Mouse (Mus musculus): Measurements from ENCODE around the gene Abca12.

Gene Abca12

DNA sequence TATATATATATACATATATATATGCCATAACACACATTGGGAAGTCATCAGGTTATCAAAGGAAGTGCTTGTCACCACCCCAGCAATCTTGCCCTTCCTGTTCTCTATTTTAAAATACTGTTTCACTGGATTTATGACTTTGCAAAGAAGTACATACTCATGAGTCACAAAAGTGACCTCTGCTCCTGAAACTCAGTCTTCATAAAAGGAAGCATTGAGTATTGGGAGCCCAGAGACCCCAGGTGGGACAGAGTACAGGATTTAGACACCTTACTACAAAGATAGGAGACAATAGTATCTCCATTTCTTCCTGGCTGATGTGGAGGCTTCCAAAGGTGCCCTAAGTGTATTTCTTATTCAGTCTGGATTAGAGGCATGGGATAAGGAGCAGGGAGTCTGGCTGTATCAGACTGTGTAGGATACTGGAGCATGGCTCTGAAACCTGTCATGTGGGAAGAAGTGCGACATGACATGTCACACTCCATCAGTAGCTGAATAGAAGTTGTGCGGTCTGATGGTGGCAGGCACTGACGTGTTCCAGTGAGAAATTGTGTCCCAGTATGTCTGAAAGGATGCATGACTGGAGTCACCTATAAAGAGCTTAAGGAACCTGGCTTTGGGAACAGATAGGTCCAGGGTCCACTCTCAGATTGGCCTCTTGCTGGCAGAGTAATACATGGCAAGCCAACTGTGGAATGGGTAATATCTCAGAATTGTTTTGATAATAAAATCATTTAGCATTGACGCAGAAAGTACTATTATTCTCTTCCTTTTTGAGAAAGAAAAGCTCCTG lies 76.0 kb downstream of the Abca12 start:
- no peak for DNase-seq (ENCODE audit: low spot score)

DNA sequence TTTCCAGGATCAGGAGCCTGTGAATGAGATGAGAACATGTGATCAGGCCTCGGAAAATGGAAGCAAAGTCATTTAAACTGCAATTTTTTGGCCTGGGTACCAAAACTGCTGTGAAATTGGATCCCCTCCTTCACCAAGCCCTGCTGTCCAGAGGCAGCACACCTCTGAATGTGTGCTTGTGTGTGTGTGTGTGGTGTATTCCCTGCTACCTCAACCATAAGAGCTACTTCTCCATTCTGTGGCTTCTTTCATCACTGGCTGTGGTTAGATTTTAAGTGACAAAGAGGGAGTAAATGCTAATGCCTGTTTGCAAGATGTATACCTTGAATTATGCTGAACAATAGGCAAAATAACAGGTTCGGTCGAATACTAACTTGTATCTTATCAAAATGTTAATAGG lies 84.4 kb downstream of the Abca12 start:
- no peak for DNase-seq (ENCODE audit: low spot score)

DNA sequence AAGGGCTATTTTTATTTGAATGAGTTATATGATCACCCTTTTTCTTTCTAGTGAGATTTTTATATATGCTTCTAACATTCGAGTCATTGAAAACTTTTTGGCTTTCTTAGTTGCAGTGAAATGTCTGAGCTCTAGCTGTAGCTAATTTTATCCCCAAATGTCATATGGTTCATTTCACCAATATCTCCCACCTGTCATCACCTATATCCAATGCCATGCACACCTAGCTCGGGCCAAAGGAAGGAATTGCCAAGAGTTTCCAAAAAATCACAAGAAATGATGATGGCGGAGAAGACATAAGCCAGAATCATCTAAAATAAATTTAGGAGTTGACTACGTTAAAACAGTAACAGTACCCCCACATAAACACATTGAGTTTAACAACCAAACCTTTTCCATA lies 102.5 kb downstream of the Abca12 start:
- no peak for DNase-seq (ENCODE audit: low spot score)

DNA sequence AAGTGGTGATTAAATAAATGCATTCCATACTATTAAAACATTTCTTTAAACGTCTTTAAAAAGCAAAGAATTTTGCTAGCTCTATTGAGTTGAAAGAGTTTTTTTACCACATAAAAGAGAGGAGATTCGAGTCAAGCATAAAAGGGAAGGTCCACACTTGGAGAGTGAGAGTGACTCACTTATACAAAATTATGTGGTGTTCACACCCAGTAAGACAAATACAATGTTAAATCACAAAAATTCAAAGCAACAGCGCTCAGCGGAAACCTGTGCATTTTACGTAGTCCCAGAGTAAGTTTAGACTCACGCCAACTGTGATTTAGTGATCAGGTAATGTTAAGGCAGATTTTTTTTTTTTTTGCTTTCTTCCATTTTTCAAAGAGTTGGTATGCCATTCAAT lies 104.1 kb downstream of the Abca12 start:
- DNase-seq (ENCODE audit: low spot score), result no peak

DNA sequence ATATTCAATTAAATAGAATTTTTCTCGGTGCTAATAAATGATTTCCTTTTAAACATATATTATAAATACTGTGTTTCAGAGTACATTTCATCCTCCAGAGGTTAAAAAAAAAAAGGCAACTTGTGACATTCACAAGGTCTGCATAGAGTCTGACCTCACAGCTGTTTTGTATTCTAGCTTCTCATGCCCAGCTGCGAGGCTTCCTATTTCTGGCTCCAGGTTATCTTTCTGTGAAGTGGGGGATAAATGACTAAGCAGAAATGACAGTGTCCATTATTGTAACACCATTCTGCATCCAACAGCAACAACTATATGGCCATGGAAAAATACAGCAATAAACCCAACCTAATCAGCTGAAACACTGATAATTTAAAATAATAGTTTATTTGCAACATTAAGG lies 107.3 kb downstream of the Abca12 start:
- no peak for DNase-seq (ENCODE audit: low spot score)

DNA sequence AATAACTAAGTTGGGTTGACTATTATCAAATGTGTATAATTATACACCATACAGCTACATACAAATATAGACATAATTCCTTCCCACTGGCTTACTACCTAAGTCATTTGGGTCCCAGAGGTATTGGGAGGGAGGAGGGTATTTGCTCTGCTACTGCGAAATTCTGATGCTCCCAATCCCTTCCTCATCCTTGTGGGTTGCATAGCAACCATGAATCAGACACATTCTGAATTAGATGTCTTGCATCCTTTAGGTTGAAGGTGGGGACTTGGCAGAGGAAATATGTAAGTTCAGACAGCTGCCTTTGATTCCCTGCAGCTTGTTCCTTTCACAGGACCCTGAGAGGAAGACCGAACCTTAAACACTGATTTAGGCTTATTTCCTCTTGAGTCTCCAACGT lies 108.5 kb downstream of the Abca12 start:
- DNase-seq (ENCODE audit: low spot score), result no peak

DNA sequence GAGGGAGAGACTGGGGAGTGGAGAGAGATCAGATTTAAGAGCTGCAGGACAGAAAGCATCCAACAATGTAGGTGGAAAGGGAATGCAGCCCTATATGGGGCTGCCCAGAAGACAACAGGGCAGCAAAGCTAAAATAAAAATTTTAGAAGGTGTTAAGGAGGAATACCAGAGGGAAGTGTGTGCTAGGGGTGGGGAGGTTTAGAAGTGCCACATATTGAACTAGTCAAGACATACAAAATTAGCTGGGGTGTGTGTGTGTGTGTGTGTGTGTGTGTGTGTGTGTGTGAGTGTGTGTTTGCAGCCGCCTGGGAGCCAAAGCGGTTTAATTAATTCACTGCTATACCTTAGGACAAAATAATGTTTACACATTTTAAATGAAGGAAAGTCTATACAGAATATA lies 110.1 kb downstream of the Abca12 start:
- DNase-seq (ENCODE audit: low spot score), result no peak

DNA sequence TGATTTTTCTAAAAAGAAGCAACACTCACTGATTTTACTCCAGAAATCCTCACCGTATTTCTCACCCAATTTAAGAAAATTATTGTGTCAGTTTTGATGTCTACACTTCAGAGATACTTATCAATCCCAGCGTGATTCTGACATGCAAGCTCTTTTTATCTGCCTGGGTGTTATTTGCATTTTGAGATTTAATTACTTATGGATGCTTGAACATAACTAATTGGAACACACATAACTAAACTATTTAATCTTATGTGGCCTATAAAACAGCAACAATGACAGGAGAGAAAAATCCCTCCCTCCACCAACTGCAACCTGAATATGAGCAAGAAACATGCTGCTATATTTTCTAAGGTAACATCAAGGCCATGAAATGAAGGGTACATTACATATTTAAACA lies 117.7 kb downstream of the Abca12 start:
- no peak for DNase-seq (ENCODE audit: low spot score)

DNA sequence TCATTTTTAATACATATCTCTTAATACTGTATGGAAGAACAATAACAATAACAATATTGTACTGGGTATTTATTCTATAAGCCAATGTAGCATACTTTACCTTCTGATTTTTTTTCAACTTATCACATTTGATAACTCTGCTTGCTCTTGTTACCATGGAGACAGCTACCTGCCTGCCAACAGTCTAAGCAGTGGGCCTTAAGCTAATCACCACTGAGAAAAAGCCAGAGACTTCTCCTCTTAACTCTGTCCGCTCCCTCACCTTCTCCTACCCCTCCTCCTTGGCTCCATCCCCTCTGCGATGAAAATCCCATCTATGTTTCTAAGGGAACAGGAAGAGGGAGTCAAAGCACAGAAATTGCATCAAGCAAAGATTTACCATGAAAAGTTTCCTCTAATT lies 118.1 kb downstream of the Abca12 start:
- DNase-seq (ENCODE audit: low spot score), result no peak

DNA sequence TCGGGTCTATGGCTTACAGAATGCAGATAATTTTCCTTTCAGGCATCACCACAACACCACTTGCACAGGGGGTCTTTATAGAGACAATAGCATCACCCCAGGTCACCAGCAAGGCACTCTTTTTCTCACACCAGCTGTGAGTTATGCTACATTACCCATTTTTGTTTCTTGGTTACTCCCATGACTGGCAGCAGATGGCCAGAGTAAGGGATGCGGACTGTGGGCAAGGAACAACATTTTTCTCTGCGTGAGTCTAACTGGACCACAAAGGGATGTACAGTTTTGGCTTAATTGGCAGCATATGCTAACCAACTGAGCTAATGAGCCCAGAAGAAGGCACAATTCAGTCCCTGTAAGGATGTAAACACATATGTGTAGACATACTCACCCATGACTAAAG lies 122.8 kb downstream of the Abca12 start:
- no peak for DNase-seq (ENCODE audit: low spot score)

DNA sequence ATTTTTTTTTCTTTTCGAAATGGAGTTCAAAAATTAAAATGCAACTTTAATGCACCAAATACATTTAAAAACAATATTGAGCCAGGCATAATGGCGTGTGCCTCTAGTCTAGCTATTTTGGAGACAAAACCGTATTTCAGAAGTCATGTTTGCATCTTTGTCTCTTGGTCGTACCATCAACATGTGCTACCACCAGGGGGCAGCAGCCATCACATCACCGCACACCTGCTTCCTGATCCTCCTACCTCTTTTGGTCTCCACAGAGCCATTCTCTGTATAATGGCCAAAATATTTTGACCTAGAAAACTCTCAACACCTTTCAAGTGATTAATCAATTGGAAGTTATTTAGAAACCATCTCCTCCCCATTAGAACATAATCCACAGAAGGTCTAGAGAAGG lies 125.2 kb downstream of the Abca12 start:
- DNase-seq (ENCODE audit: low spot score), result peak; percentile 19

DNA sequence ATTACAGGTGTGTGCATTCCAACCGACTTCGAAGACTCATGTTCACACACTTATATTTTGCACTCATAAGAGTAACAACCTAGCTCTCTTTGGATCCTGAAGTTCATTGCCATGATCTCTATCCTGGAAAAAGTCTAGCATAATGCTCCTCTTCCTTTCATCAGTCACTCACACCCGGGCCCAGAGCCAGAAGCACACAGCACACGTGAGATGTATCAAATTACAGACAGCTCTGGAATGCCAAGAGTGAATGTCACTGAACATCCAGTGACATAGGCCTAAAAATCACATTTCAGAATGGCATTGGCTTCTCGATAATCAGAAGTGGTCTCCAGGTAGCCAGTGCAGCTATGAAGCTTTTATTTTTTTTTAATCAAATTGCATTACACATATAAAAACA lies 137.8 kb downstream of the Abca12 start:
- no peak for DNase-seq (ENCODE audit: low spot score)

DNA sequence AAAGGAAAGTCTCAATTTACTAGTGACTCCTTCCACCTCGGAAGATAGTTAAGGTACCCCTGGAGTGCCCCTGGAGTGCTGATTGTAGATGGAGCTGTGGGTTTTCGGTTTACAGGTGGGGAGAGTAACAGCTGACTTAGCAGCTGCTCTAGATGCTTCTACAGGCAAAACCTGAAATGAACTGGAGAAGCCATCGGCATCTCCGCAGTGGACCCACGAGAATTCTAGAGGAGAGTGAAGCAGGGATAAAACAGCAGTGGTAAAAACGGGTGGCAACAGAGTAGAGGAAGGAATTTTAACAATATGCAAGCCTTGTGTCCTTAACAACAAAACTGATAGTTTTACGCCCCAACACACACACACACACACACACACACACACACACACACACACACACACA lies 142.2 kb downstream of the Abca12 start:
- DNase-seq (ENCODE audit: low spot score), result no peak

DNA sequence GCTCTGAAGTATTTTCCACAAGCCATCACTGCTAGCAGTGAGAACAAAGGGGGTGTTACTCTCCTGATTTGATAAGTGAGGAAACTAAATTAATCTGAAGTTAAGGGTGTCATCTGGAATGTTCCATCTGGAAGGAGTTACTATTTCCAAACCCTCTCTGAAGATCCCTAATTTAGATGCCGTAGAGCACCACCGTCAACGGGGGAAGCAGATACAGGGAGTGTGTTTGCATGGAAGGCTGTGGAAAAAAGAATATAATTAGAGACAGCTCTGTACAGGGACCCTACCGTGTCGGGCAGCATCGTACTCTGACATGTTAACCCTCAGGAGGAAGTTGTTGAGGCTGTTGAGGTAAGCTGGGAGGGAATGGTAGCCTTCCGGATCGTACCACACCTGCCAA lies 142.6 kb downstream of the Abca12 start:
- no peak for DNase-seq (ENCODE audit: low spot score)

DNA sequence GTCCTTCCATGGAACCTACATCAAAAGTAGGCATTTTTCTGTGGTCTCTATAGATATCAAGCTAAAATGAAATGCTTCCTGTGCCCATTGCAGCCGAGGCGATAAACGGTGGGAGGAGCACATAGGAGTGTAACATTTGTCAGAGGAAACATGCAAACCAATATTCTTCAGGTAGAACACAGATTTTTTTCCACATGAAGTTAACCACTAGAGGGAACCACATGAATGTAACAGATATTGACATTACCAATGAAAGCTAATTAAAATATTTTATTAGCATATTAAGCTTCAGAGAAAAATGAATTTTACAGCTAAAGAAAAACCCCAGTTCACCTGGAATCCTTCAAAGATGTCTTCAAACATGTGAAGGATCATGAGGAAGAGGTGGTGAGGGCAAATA lies 144.6 kb downstream of the Abca12 start:
- no peak for DNase-seq (ENCODE audit: low spot score)

DNA sequence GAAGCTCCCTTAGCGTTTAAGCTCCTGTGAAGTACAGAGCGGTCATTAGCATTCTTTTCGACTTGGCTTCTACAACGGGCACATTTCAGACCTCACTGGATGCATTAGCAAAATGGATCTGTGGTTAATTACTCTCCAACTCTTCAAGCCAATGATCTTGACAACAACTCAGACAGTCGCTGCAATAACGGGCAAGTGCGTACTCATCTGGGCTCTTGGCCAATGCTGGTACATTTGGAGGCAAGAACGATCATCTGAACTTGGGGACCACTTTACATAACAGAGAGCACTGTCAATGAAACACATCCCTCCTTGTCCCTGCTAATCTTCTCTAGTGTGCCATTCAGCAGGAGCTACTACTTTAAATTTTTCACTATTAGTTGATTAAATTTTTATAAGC lies 148.1 kb downstream of the Abca12 start:
- DNase-seq (ENCODE audit: low spot score), result no peak

DNA sequence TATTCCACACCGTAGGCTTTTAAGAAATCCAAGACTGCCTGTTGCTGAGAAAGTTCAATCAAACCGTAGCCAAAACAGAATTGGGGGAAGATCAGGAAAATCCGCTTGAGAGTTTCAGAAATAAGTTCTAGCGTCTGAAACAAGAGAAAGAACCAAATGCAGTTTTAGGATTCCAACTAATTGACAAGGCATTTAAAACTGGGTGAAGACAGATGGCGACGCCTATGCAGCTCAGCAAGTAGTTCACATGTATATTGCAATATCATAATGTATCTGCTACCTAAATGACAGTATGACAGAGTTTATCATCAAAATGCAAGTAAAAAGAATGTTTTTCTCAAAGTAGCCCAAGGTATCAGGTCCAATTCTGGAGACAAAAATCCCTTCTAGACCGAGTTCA lies 151.2 kb downstream of the Abca12 start:
- DNase-seq (ENCODE audit: low spot score), result no peak

DNA sequence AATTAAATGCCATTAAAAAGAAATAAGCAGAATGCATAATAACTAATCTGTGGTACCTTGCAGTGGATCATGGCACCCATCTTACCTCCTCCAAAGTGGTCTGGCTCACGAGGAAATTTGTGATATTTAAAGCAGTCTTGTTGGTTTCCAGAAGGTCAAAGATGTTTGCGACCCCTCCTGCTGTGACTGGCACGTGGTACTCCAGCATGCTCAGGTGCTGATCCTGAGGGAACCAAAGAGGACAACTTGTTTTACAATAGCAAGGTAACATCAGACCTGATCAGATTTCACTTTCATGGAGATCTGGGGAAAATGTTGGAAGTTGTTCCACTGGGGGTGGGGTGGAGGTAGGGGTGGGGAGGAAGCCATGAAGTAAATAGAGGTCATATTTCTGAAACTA lies 170.1 kb downstream of the Abca12 start:
- no peak for DNase-seq (ENCODE audit: low spot score)

DNA sequence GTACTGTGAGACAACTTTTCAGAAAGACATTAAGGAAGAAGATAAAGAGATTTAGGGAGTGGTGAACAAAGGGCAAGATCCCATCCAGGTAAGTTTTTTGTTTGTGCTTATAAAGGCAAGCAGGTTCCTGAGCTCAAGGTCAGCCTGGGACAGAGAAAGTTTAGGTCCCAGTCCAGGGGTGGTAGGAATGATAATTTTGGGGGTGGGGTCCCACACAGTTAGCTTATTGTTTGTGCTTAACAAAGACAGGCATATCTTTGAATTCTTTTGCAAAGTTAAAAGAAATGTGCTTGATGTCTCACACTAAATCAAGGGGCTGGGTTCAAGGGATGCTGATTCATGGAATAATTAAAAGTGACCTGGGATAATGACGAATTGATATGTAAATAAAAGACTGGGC lies 173.3 kb downstream of the Abca12 start:
- no peak for DNase-seq (ENCODE audit: low spot score)

DNA sequence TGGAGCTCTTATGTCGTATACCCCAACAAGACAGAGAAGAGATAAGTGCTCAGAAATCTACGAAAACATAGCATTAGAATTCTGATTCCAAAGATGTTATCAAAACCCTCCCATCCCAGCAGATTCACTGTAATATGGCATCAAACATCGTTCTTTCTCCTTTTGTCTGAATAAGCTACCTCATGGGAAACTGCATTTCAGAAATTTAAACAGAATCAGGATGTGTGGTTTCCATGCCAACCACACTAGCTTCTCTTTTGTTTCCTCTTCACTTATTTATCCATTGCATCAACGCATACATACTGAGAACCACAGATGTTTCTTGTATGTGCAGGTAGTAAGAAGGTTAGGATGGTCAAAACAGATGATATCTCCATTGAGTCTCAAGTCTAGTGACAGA lies 175.1 kb downstream of the Abca12 start:
- DNase-seq (ENCODE audit: low spot score), result no peak

DNA sequence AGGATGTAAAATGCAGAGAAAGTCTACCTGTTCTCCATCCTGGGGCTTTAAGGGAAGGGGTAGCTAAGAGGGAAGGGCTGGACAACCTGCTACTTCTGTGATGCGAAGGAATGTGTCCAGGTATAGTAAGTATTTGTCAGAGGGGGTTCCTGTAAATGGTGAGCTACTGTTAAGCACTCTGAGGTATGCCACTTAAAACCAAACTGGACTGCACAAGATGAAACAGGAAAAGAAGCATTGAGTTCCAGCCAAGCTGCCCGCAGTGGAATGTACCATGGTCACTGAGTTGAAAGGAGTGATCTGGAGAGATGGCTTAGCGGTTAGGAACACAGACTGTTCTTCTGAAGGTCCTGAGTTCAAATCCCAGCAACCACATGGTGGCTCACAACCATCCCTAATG lies 179.4 kb downstream of the Abca12 start:
- DNase-seq (ENCODE audit: low spot score), result no peak

DNA sequence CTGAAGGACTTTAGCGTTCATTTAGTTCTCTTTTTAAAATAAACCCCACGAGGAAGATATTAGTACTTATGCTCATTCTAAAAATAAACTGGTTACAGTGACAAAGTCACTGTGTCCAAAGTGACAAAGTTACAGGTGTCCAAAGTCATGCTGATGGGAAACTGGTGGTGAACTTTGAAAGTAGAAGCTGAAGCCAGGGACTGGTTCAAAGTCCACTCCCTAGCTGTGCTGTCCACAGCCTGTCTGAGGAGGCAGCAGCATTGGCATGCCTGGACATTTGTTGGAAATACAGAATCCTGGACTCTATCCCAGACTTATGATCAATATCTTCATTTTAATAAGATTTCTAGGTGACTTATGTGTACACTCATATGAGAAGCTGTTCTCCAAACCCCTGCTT lies 183.5 kb downstream of the Abca12 start:
- DNase-seq (ENCODE audit: low spot score), result no peak

DNA sequence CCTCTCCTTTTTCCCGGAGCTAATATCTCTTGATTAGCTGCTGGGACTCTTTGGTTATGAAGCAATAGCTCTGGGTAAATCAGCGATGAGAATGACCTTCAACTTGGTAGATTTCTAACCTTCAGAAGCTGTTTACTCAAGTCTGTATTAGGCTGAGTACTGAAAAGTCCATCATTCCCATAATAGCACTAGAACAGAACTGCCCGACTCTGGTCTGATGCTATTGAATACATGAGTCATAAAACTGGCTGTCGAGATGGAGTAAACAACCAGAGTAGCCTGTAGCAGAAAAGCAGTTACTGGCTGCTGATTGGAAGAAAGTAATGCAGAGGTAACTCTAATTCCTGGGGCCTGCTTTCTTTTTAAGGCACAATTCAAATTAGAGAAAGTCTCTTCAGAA lies 211.1 kb downstream of the Abca12 start:
- DNase-seq (ENCODE audit: low spot score), result no peak

DNA sequence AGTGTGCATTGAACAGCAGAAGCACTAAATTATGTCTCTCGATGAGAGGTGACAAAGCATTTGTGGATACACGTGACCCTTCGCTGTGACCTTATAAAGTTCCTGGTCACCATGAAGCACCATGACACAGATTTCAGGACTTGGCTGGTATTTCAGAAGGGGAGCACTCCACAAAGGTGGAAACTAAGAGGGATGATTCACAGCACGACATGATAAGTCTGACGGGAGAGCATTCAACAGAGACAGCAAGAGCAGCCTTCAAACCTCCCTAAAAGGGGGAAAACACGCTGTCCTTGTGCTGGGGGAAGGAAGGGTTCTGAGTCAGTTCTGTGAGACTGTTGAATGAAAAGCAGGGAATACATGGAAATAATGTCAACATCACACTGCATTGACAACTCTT lies 218.5 kb downstream of the Abca12 start:
- no peak for DNase-seq (ENCODE audit: low spot score)

DNA sequence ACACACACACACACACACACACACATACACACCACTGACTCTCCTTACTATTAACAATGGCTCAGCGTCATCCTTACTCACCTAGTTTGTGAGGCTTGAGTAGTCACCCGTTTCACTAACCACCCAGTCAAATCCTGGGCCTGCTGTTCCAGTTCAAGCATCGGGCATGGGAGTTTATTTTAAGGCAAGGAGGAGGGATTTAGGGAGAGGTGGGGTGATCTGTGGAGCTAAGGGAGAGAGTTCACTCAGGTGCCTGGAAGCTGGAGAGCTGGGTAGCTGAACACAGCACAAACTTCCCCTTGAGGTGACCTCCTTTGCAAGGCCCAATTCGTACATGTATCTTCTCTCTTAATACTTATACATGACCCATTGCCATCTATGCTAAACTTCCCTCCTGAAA lies 219.4 kb downstream of the Abca12 start:
- DNase-seq (ENCODE audit: low spot score), result no peak
